Mouse (Mus musculus): ENCODE measurements around the gene Marf1. TPM values are rescaled to one million over a fixed set of nuclear protein-coding genes. Genes with fewer than 3 reads are reported as not detected.

Marf1 gene
- 6.1 TPM for polyA plus RNA-seq (2017; shearing (Covaris generic))

DNA sequence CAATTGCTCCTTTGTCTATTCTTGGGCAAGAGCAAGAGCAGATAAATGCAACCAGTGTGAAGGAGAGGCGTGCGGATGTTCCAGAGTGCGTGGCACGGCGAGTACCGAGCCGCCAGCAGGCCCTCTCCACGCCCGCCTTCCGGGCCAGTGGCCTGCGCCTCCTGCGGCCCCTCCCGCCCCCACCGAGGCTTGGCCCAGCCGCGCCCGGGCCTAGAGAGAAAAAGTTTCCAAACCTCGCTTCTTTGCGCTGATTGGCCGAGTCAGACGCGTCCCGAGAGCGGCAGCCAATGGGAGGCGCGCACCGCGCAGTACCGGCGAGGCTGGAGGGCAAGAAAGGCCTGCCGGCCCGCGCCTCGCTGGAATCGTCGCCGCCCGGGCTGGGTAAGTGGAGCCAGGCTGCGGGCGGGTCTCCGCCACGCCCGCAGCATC lies at the start of gene Marf1, which contains the start of gene Nde1:
Gene Marf1, minus strand, starts transcription at position 364 of the 429 bp plus-strand sequence.
Gene Nde1, plus strand, starts transcription at position 288 of the 429 bp plus-strand sequence.

Other genes with a start within 250 kb of the Marf1 start
- 0.14 TPM for gene 2900011O08Rik, start 176.7 kb downstream of the Marf1 start, polyA plus RNA-seq (2017; shearing (Covaris generic))
- gene Ifitm7, start 176.5 kb downstream of the Marf1 start, polyA plus RNA-seq (2017; shearing (Covaris generic)), result 0.31 TPM
- gene Nde1, start 76 bp downstream of the Marf1 start, polyA plus RNA-seq (2017; shearing (Covaris generic)), result 88.6 TPM
- gene Myh11, start 128.0 kb upstream of the Marf1 start, polyA plus RNA-seq (2017; shearing (Covaris generic)), result 0.04 TPM
- 124 TPM for gene Fopnl, start 154.1 kb upstream of the Marf1 start, polyA plus RNA-seq (2017; shearing (Covaris generic))
- gene Abcc1, start 198.2 kb upstream of the Marf1 start, polyA plus RNA-seq (2017; shearing (Covaris generic)), result 31.1 TPM